Mouse (Mus musculus): ENCODE data around the gene Gpr153. TPM values are rescaled to one million over a fixed set of nuclear protein-coding genes. Genes with fewer than 3 reads are reported as not detected.

The Gpr153 gene
- total and polyA plus RNA-seq, 3 experiments, result 0.30 to 1.4 (median 0.70) TPM

DNA sequence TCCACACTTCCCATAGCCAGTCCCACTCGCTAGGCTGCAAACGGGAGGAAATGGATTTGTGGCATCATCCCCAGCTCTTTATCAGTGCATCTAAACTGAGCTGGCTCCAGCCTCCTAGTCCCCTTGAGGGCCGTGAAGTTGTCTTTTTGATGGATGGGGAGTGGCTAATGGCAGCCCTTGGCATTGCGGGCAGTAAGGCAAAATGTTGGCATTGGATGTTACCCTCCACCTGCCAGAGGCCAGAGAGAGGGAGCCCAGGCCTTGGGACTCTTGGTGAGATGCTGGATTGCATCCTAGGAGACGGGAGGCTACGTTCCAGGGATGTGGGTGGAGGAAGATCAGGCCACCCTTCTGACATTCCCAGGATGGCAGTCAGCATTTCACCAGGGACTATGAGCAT is 32.0 kb downstream of the Gpr153 start:
- Histone ChIP-seq H3K9me3 (replicated peaks; ENCODE audit: low read length) (no peaks in the 10 kb centered on the region), H3K27ac (ENCODE audit: insufficient read depth, low read depth) (no peak overlapping the region), H3K79me2 (replicated peaks; ENCODE audit: control insufficient read depth, extremely low read depth, insufficient read depth, poor library complexity, severe bottlenecking) (no peaks in the 10 kb centered on the region), H3K9ac (ENCODE audit: insufficient read depth, low read depth) (no peak overlapping the region), H3K4me1 (ENCODE audit: control insufficient read depth in 1 of 2, insufficient read depth in 2 of 2) (no peaks in the 10 kb centered on the region), H3K36me3 (replicated peaks in 1 of 2; ENCODE audit: control insufficient read depth in 1 of 2, insufficient read depth in 1 of 2, low read length in 1 of 2) (peaks cover 37 to 79% of the 10 kb centered on the region in 2 experiments), H3K27me3 (replicated peaks) (no peaks in the 10 kb centered on the region), H3K4me3 (replicated peaks in 1 of 3; ENCODE audit: low read depth in 2 of 3, low read length in 2 of 3, poor library complexity in 1 of 3) (no peak overlapping the region), H3K4me2 (ENCODE audit: insufficient read depth, low read depth, poor library complexity, severe bottlenecking) (no peak overlapping the region)
- in situ Hi-C loops (cut with MboI; ENCODE audit: low pct_ligation_motif_present, low pct_unique_long_range_greater_than_20kb, low sequenced_read_pairs) (no loop called here), dilution Hi-C loops (cut with MboI; ENCODE audit: extremely low pct_ligation_motif_present, extremely low pct_unique_long_range_greater_than_20kb, low sequenced_read_pairs) (no loop called here)
- DNase-seq (ENCODE audit: extremely low read depth), result no peak
- no peak for TF ChIP-seq ZKSCAN1 (IDR thresholded peaks at IDR 0.05; ENCODE audit: borderline replicate concordance, low read depth, low read length)
- no peak for TF ChIP-seq ZNF384 (IDR thresholded peaks at IDR 0.05; ENCODE audit: low read depth, low read length)
- no peak for TF ChIP-seq SMC3 (IDR thresholded peaks at IDR 0.05; ENCODE audit: low read depth, low read length)
- TF ChIP-seq SIN3A (IDR thresholded peaks at IDR 0.05; ENCODE audit: low read length), result no peak
- no peak for TF ChIP-seq IRF4 (IDR thresholded peaks at IDR 0.05; ENCODE audit: low read depth, low read length)
- no peak for TF ChIP-seq UBTF (IDR thresholded peaks at IDR 0.05; ENCODE audit: low read depth, low read length)
- TF ChIP-seq CTCF (conservative IDR thresholded peaks at IDR 0.05 in 1 of 2, IDR thresholded peaks at IDR 0.05 in 1 of 2; ENCODE audit: low read depth in 2 of 2, low read length in 2 of 2), result no peak

GRCm38 (mm10) chr4:152307542-152307941 is 33.5 kb downstream of the Gpr153 start:
- in situ Hi-C loops (cut with MboI; ENCODE audit: low pct_ligation_motif_present, low pct_unique_long_range_greater_than_20kb, low sequenced_read_pairs), result no loop called here
- H3K4me1 ChIP-seq (ENCODE audit: control insufficient read depth in 1 of 2, insufficient read depth in 2 of 2), result no peaks in the 10 kb centered on the region
- no peak for DNase-seq (ENCODE audit: extremely low read depth)
- no peak overlapping the region for H3K4me2 ChIP-seq (ENCODE audit: insufficient read depth, low read depth, poor library complexity, severe bottlenecking)
- H3K79me2 ChIP-seq (replicated peaks; ENCODE audit: control insufficient read depth, extremely low read depth, insufficient read depth, poor library complexity, severe bottlenecking), result no peaks in the 10 kb centered on the region
- H3K36me3 ChIP-seq (replicated peaks in 1 of 2; ENCODE audit: control insufficient read depth in 1 of 2, insufficient read depth in 1 of 2, low read length in 1 of 2), result peaks cover 23 to 63% of the 10 kb centered on the region in 2 experiments
- H3K27ac ChIP-seq (ENCODE audit: insufficient read depth, low read depth), result no peak overlapping the region
- H3K9ac ChIP-seq (ENCODE audit: insufficient read depth, low read depth), result no peak overlapping the region
- dilution Hi-C loops (cut with MboI; ENCODE audit: extremely low pct_ligation_motif_present, extremely low pct_unique_long_range_greater_than_20kb, low sequenced_read_pairs), result no loop called here
- no peaks in the 10 kb centered on the region for H3K27me3 ChIP-seq (replicated peaks)
- H3K4me3 ChIP-seq (replicated peaks in 1 of 3; ENCODE audit: low read depth in 2 of 3, low read length in 2 of 3, poor library complexity in 1 of 3), result no peak overlapping the region
- TF ChIP-seq CHD1 (IDR thresholded peaks at IDR 0.05; ENCODE audit: low read depth, low read length) (no peak), JUND (conservative IDR thresholded peaks at IDR 0.05; ENCODE audit: low read depth, low read length) (no peak), MYC (IDR thresholded peaks at IDR 0.05; ENCODE audit: low read depth, low read length) (no peak)
- no peaks in the 10 kb centered on the region for H3K9me3 ChIP-seq (replicated peaks; ENCODE audit: low read length)

DNA sequence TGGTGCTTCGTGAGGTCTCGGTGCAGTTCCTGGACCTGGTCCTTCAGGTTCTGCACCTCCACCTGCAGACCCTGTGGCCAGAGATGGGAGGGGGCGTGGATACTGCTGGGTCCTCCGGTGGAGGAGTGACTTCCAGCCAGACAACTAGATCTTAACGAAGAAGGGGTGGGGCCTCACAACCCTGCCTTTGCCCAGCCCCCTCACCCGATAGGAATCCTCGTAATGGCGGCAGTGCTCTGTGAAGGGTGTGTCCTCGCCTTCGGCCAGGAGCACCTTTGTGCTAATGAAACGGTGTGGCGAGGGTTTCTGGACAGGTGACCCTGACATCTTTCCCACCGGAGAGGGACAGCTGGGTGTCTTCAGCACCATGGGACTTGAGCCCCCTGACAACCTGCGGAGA is 38.2 kb downstream of the Gpr153 start:
- H3K79me2 ChIP-seq (replicated peaks; ENCODE audit: control insufficient read depth, extremely low read depth, insufficient read depth, poor library complexity, severe bottlenecking), result no peaks in the 10 kb centered on the region
- no peak overlapping the region for H3K4me3 ChIP-seq (replicated peaks in 1 of 3; ENCODE audit: low read depth in 2 of 3, low read length in 2 of 3, poor library complexity in 1 of 3)
- TF ChIP-seq JUND (conservative IDR thresholded peaks at IDR 0.05; ENCODE audit: low read depth, low read length), result no peak
- TF ChIP-seq CHD2 (IDR thresholded peaks at IDR 0.05; ENCODE audit: low read length), result no peak
- no peak for TF ChIP-seq MAFK (IDR thresholded peaks at IDR 0.05; ENCODE audit: insufficient replicate concordance, low read length)
- TF ChIP-seq SIN3A (IDR thresholded peaks at IDR 0.05; ENCODE audit: low read length), result no peak
- TF ChIP-seq ZC3H11A (IDR thresholded peaks at IDR 0.05; ENCODE audit: low read depth, low read length), result no peak
- no peak for TF ChIP-seq ZKSCAN1 (IDR thresholded peaks at IDR 0.05; ENCODE audit: borderline replicate concordance, low read depth, low read length)
- TF ChIP-seq MAX (IDR thresholded peaks at IDR 0.05; ENCODE audit: low read length), result no peak
- TF ChIP-seq JUN (IDR thresholded peaks at IDR 0.05; ENCODE audit: insufficient read depth, low read depth, low read length), result no peak
- TF ChIP-seq ZMIZ1 (IDR thresholded peaks at IDR 0.05; ENCODE audit: low read depth, low read length), result no peak
- TF ChIP-seq GABPA (IDR thresholded peaks at IDR 0.05; ENCODE audit: insufficient replicate concordance, low read depth, low read length), result no peak
- TF ChIP-seq SMC3 (IDR thresholded peaks at IDR 0.05; ENCODE audit: low read depth, low read length), result no peak
- no peak for TF ChIP-seq POLR2AphosphoS2 (IDR thresholded peaks at IDR 0.05; ENCODE audit: low read depth, low read length)
- no peak for TF ChIP-seq POLR2A (IDR thresholded peaks at IDR 0.05; ENCODE audit: low read depth, low read length)
- TF ChIP-seq ETS1 (conservative IDR thresholded peaks at IDR 0.05; ENCODE audit: low read depth, low read length), result no peak
- no peak overlapping the region for H3K27ac ChIP-seq (ENCODE audit: insufficient read depth, low read depth)
- no peak overlapping the region for H3K4me2 ChIP-seq (ENCODE audit: insufficient read depth, low read depth, poor library complexity, severe bottlenecking)
- peaks cover 0 to 6% of the 10 kb centered on the region in 2 experiments; a peak in 2 of 4 replicates for H3K4me1 ChIP-seq (ENCODE audit: control insufficient read depth in 1 of 2, insufficient read depth in 2 of 2)
- dilution Hi-C loops (cut with MboI; ENCODE audit: extremely low pct_ligation_motif_present, extremely low pct_unique_long_range_greater_than_20kb, low sequenced_read_pairs) (no loop called here), in situ Hi-C loops (cut with MboI; ENCODE audit: low pct_ligation_motif_present, low pct_unique_long_range_greater_than_20kb, low sequenced_read_pairs) (no loop called here)
- H3K36me3 ChIP-seq (replicated peaks in 1 of 2; ENCODE audit: control insufficient read depth in 1 of 2, insufficient read depth in 1 of 2, low read length in 1 of 2), result peaks cover 6 to 21% of the 10 kb centered on the region in 2 experiments
- peaks cover 22% of the 10 kb centered on the region for H3K27me3 ChIP-seq (replicated peaks)
- no peaks in the 10 kb centered on the region for H3K9me3 ChIP-seq (replicated peaks; ENCODE audit: low read length)
- no peak for DNase-seq (ENCODE audit: extremely low read depth)
- H3K9ac ChIP-seq (ENCODE audit: insufficient read depth, low read depth), result no peak overlapping the region

Data from CH12.LX (cell line).